Comparison of ENCODE assay signal across 8 mouse cellular contexts in the genomic region with DNA sequence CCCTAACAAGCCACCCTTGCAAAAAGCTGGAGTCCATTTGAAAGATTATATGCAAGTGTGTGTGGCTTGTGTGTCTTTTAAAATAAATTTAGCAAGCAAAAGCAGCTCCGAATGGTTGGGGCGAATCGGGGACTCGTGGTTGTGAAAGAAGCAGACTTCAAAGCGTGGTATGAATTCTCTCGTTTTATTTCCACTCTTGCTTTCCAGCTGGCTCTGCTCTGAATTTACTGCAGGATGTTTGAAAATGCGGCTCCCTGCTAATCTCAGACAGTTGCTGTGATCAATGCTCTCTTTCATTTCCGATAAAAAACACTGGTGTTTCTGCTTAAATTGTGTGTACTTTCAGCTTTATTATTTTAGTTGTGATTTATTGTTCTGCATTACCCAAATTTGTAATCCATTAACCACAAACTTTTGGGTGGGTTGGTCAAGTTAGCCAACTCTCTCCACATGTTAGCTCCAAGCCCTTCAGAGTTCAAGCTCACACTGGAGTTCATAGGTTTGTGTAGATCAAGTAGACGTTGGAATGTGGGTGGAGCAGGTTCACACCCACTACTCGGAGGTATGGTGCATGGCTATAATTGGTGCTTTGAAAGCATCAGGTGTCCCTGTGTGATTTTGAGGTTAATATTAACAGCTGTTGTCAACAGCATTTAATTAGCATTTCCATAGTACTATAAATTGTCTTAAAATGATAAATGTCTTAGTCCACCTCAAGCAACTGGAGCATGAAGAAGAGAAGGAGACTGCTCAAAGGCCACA.
DNase-seq lines count a peak whose midpoint lies in the region; ATAC-seq lines count a peak whose summit lies in the region.

No protein-coding gene starts in this region.

- no peak overlapping the region for H3K27ac ChIP-seq in midbrain, embryonic 11.5 days (ENCODE audit: low read depth, low read length)

- no peak overlapping the region for H3K4me3 ChIP-seq in midbrain, embryonic 11.5 days (ENCODE audit: low read depth, low read length)

- intact Hi-C loops in left cerebral cortex, postnatal 10 days (cut with DNase I): no loop called here

- no peaks in the 10 kb centered on the region for H3K27me3 ChIP-seq in midbrain, embryonic 11.5 days (ENCODE audit: control insufficient read depth, insufficient read depth, low read length)

- WGBS in midbrain, embryonic 11.5 days: 82% methylated on average over 10 of the region's 10 CpGs

- peak; percentile 36 for DNase-seq in layer of hippocampus, adult 11-12 months (ENCODE audit: low spot score)
- no peak for DNase-seq in layer of hippocampus, postnatal 25 days (ENCODE audit: extremely low spot score in 1 of 2, low spot score in 1 of 2)
- DNase-seq in forelimb bud, embryonic 11.5 days (ENCODE audit: low read depth, low spot score): peak; percentile 35
- peak; percentile 36 to 74 for DNase-seq in left cerebral cortex, postnatal 10 days (ENCODE audit: extremely low spot score in 1 of 2, low spot score in 2 of 2)
- DNase-seq in right cerebral cortex, postnatal 4 days: peak; percentile 35
- no peak for DNase-seq in ovary, adult 18-20 months (ENCODE audit: low spot score)
- no peak for DNase-seq in midbrain, embryonic 11.5 days (ENCODE audit: low spot score, missing footprints)
- no peak for DNase-seq in spleen, postnatal 14 days (ENCODE audit: low spot score in 2 of 2)

- H3K4me1 ChIP-seq in midbrain, embryonic 11.5 days (ENCODE audit: control insufficient read depth, insufficient read depth, low read length): peaks cover 5% of the 10 kb centered on the region

- H3K9ac ChIP-seq in midbrain, embryonic 11.5 days (ENCODE audit: low read length): no peak overlapping the region

- H3K4me2 ChIP-seq in midbrain, embryonic 11.5 days: no peak overlapping the region

- ATAC-seq in midbrain, embryonic 11.5 days (ENCODE audit: low FRiP score): no peak

- H3K9me3 ChIP-seq in midbrain, embryonic 11.5 days (ENCODE audit: control insufficient read depth, low read length): no peaks in the 10 kb centered on the region

- H3K36me3 ChIP-seq in midbrain, embryonic 11.5 days (ENCODE audit: control insufficient read depth, insufficient read depth, low read length): no peaks in the 10 kb centered on the region

Comparison
In these comparisons a context has a peak if more than half of its experiments do, and no peak if none do; other contexts are left out.
1. DNase-seq: peak in layer of hippocampus, adult 11-12 months (single experiment), forelimb bud, embryonic 11.5 days (single experiment), left cerebral cortex, postnatal 10 days (2 of 2) and right cerebral cortex, postnatal 4 days (single experiment); none in layer of hippocampus, postnatal 25 days (0 of 2), ovary, adult 18-20 months (single experiment), midbrain, embryonic 11.5 days (single experiment) and spleen, postnatal 14 days (0 of 2).